Mouse (Mus musculus) intestine, embryonic 16.5 days (tissue): ENCODE data around the gene Rmi2. TPM values are rescaled to one million over a fixed set of nuclear protein-coding genes. Genes with fewer than 3 reads are reported as not detected.
"Not testable (repeated sequence)": the region's sequence is repeated elsewhere in the genome, so short reads cannot be mapped to it uniquely, and the experiment has no call there.

ENCODE experiments used
- ATAC-seq: fragments of 200-750 bp; cut with Nextera tagmentation; 2 replicates; pipeline ENCODE4 v1.8.0; 2017; ENCODE audit warnings: moderate TSS enrichment, moderate library complexity
- H3K27ac ChIP-seq: fragments of 300-500 bp; sonication (generic); 2 replicates; pipeline ENCODE4 v1.5.1; 2014; ENCODE audit warnings: mild to moderate bottlenecking, low read length
- H3K27me3 ChIP-seq: fragments of 300-500 bp; sonication (generic); replicated peaks from 2 replicates; pipeline ENCODE4 v1.6.1; 2014; ENCODE audit warnings: low read length, control low read depth, mixed read lengths; ENCODE audit not compliant: control insufficient read depth, insufficient read depth
- H3K36me3 ChIP-seq: fragments of 300-500 bp; sonication (generic); 2 replicates; pipeline ENCODE4 v1.6.1; 2014; ENCODE audit warnings: low read length, control low read depth; ENCODE audit not compliant: control insufficient read depth, insufficient read depth
- H3K4me1 ChIP-seq: fragments of 300-500 bp; sonication (generic); 2 replicates; pipeline ENCODE4 v1.6.1; 2014; ENCODE audit warnings: low read length, control low read depth, mixed read lengths; ENCODE audit not compliant: control insufficient read depth, insufficient read depth
- H3K4me2 ChIP-seq: fragments of 300-500 bp; sonication (generic); 2 replicates; pipeline ENCODE4 v1.6.1; 2014; ENCODE audit warnings: low read depth, low read length, control low read depth
- H3K4me3 ChIP-seq: fragments of 300-500 bp; sonication (generic); 2 replicates; pipeline ENCODE4 v1.5.1; 2014; ENCODE audit warnings: mild to moderate bottlenecking, low read length
- H3K9ac ChIP-seq: fragments of 300-500 bp; sonication (generic); 2 replicates; pipeline ENCODE4 v1.6.1; 2014; ENCODE audit warnings: low read depth, low read length
- H3K9me3 ChIP-seq: fragments of 300-500 bp; sonication (generic); 2 replicates; pipeline ENCODE4 v1.6.1; 2016; ENCODE audit warnings: low read length, control low read depth; ENCODE audit not compliant: control insufficient read depth
- WGBS: fragments of 180-500 bp; shearing (Covaris S2); extraction: QIAGEN DNeasy Blood & Tissue Kit; methylation state at CpG from one replicate; pipeline ENCODE4 v1.1.7; 2014; 5-methylcytosine and 5-hydroxymethylcytosine counted together
- polyA plus RNA-seq: library from polyadenylated mRNA; unstranded; fragments of >200 nt; fragmentation: Nextera tagmentation; extraction: Ambion mirVana; gene quantifications from 2 replicates; pipeline ENCODE4 v1.2.1, GENCODE M21; 2015

Rmi2 gene
- polyA plus RNA-seq, 1 experiment from 2014 or later, result 2.4 TPM

DNA sequence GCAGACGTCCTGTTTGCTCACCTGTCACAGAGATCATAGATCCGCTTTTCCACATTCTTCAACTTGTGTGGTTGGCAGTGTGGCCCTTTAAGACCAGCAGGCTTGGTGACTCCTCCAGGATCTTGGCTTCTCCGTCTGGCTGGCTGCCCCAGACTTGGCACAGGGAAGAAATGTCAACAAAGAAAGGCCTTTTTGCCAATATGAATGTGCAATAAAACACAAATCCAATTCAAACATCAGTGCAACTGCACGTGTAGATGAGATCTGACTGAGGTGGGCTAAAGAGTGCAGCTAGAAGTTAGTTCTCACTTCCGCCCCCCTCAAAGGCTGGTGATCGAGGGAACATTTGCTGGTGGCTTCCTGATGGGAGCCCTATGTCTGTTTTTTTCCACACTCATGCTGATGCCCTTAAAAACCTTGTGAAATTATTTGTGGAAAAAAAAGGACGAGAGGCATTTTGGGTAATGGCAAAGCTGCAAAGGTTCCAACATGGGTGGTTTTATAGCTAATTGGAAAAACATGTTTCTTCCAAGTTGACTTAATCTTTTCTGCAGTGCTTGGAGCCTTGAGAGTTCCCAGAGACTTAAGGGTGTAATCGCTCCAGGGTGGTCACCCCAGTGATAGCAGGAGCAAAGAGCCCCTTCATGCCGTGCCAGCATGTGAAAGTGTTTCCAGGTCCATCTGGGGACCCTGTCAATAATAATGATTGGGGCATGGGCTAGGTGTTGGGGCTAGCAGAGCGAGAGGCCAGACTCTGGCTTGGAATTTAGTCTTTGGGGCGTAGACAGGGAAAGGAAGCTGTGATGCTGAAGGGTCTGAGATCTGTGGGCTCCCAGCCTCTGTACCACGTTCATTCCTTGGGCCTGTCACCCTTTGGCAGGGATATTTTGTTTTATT, 15.4 kb downstream of the Rmi2 start:
- 53% methylated on average over 12 of the region's 12 CpGs for WGBS
- H3K27ac ChIP-seq, result peak overlapping the region; percentile 37
- no peak overlapping the region for H3K4me2 ChIP-seq
- H3K9me3 ChIP-seq, result no peaks in the 10 kb centered on the region
- peaks cover 14% of the 10 kb centered on the region for H3K4me1 ChIP-seq
- H3K9ac ChIP-seq, result no peak overlapping the region
- H3K27me3 ChIP-seq, result no peaks in the 10 kb centered on the region
- peak; percentile 47 for ATAC-seq
- no peak overlapping the region for H3K4me3 ChIP-seq
- H3K36me3 ChIP-seq, result no peaks in the 10 kb centered on the region

DNA sequence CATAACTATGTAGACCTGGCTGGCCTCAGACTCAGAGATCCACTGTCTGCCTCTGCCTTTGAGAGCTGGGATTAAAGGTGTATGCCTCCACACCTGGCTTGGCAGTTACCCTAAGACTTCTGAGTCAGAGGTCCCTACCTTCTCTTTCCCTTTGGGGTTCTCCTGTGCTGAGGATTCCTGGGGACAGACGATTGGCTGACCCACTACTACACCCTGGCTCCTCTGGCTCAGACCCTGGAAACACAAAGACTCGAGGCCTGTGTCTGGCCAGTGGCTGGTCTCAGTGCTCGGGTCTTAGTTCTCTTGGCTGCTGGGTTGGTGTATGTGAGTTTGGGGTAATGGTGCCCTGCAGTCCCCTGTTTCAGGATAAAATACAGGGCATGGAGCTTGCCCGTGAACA, 16.0 kb downstream of the Rmi2 start:
- Histone ChIP-seq H3K4me1 (peaks cover 14% of the 10 kb centered on the region), H3K4me2 (no peak overlapping the region), H3K36me3 (no peaks in the 10 kb centered on the region), H3K9ac (no peak overlapping the region), H3K27ac (no peak overlapping the region; the same call in 1 of the 2 replicates), H3K9me3 (no peaks in the 10 kb centered on the region), H3K4me3 (no peak overlapping the region), H3K27me3 (no peaks in the 10 kb centered on the region)
- ATAC-seq, result no peak
- 72% methylated on average over 4 of the region's 4 CpGs for WGBS

DNA sequence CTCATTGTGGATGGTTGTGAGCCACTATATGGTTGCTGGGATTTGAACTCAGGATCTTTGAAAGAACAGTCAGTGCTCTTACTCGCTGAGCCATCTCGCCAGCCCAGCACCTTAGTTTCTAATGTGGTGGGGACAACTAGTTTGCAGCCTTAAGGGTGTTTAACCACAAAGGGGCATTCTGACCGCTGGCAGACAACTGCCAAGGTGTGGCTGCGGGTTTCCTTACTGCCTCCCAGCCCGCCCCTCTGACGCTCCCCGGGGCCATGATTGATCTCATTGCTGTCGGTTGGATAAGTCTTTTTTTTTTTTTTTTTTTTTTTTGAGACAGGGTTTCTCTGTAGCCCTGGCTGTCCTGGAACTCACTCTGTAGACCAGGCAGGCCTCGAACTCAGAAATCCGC, 17.4 kb downstream of the Rmi2 start:
- H3K9ac ChIP-seq, H3K9me3 ChIP-seq, H3K36me3 ChIP-seq, ATAC-seq, H3K27ac ChIP-seq, H3K4me2 ChIP-seq, H3K27me3 ChIP-seq, H3K4me3 ChIP-seq: not testable (repeated sequence)
- WGBS, result 94% methylated on average over 10 of the region's 10 CpGs
- peaks cover 14% of the 10 kb centered on the region for H3K4me1 ChIP-seq

- Histone ChIP-seq H3K27ac (no peak overlapping the region), H3K4me1 (no peaks in the 10 kb centered on the region), H3K27me3 (no peaks in the 10 kb centered on the region), H3K9me3 (no peaks in the 10 kb centered on the region), H3K4me2 (no peak overlapping the region), H3K4me3 (no peak overlapping the region), H3K9ac (no peak overlapping the region), H3K36me3 (no peaks in the 10 kb centered on the region)
- 81% methylated on average over 7 of the region's 7 CpGs for WGBS
- ATAC-seq, result no peak
These were observed 24.9 kb downstream of the Rmi2 start for GRCm38 (mm10) chr16:10859726-10860245.

DNA sequence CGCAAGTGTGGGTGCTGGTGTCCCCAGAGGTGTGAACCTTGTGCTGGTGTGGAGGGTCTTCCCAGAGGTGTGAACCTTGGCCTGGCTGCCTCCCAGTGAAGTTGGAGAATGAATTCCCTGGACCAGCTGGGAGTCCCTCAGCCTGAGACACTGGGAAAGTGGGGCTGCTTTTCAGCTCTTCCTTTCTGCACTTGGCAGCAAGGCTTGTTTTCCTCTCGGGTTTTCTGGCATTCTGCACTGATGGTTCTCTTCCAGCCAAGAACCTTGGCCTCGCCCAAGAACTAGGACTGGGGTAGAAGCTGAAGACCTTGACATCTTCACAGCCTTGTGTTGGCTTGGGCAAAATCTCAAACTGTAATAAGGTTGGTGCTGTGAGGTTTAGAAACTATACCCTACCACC, 26.5 kb downstream of the Rmi2 start:
- Histone ChIP-seq H3K27me3 (no peaks in the 10 kb centered on the region), H3K9me3 (no peaks in the 10 kb centered on the region), H3K27ac (no peak overlapping the region), H3K4me3 (no peak overlapping the region), H3K9ac (no peak overlapping the region), H3K4me2 (no peak overlapping the region), H3K36me3 (no peaks in the 10 kb centered on the region), H3K4me1 (no peaks in the 10 kb centered on the region)
- WGBS, result 73% methylated on average over 3 of the region's 3 CpGs
- no peak for ATAC-seq

DNA sequence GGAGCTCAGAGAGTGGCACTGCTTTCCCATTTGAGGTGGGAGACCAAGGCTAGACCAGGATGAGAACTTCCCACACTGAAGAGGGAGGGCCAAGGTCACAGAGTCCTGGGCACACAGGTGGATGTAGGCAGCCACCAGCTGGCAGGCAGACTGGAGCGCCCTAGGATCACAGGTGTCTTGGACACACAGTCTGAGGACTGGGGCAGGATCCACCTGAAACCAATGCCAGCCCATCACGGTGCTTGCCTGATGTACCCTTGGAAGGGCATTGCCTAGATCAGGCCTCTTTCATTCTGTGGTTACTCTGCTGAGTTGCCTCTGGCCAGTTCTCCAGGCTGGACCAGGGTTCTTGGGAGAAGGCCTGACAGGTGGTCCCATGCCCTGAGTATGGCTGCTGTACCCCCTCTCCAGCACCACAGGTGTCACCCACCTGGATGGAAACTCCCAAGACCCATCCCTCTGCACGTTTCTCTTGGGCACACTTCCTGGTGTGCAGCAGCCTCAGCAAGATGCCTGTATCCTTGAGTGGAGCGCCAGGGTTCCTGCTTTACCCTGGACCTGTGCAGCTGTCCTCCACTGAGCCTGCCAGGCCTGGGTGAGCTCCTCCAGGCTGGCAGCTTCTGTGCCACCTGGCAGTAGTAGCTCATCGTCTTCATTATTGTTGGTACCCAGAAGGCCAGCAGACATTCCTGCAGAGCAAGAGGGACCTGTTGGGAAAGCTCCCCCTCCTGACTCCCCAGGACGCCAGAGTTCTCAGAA, 30.2 kb downstream of the Rmi2 start:
- H3K4me2 ChIP-seq, result no peak overlapping the region
- no peak for ATAC-seq
- H3K4me1 ChIP-seq, result 0 out of 2 replicates have a peak, but pooled peaks cover 5% of the 10 kb centered on the region
- no peaks in the 10 kb centered on the region for H3K9me3 ChIP-seq
- WGBS, result 84% methylated on average over 6 of the region's 6 CpGs
- no peak overlapping the region for H3K4me3 ChIP-seq
- H3K27me3 ChIP-seq, result no peaks in the 10 kb centered on the region
- H3K9ac ChIP-seq, result no peak overlapping the region
- no peak overlapping the region for H3K27ac ChIP-seq
- H3K36me3 ChIP-seq, result no peaks in the 10 kb centered on the region

GRCm38 (mm10) chr16:10865592-10865987, 30.7 kb downstream of the Rmi2 start:
- H3K9me3 ChIP-seq, result no peaks in the 10 kb centered on the region
- H3K36me3 ChIP-seq, result no peaks in the 10 kb centered on the region
- 0 out of 2 replicates have a peak, but pooled peaks cover 5% of the 10 kb centered on the region for H3K4me1 ChIP-seq
- H3K27ac ChIP-seq, result no peak overlapping the region
- ATAC-seq, result no peak
- H3K4me3 ChIP-seq, result no peak overlapping the region
- H3K27me3 ChIP-seq, result no peaks in the 10 kb centered on the region
- H3K9ac ChIP-seq, result no peak overlapping the region
- H3K4me2 ChIP-seq, result no peak overlapping the region

DNA sequence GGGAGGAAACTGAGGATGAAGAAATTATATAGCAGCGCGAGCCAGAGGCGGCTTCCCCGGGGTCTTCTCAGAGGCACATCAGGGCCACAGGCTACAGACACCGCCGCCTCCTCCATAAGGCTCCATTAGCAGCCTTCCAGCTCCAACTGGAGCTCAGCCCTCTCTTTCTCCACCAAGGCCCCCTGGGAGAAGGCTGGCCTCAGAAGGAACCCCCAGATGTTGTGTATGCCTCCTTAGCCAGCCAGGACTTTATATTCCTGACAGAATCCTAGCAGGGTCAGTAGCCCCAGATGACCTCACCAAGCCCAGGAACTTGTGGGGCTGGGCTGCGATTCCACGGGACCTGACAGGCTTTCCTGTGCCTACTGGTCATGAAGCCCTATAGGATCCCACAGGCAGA, 32.0 kb downstream of the Rmi2 start:
- H3K4me2 ChIP-seq, result no peak overlapping the region
- no peak overlapping the region for H3K27ac ChIP-seq
- no peak overlapping the region for H3K9ac ChIP-seq
- H3K4me3 ChIP-seq, result no peak overlapping the region
- H3K36me3 ChIP-seq, result no peaks in the 10 kb centered on the region
- no peak for ATAC-seq
- no peaks in the 10 kb centered on the region for H3K9me3 ChIP-seq
- peaks cover 11% of the 10 kb centered on the region; the same call in 1 of the 2 replicates for H3K4me1 ChIP-seq
- no peaks in the 10 kb centered on the region for H3K27me3 ChIP-seq
- 94% methylated on average over 8 of the region's 8 CpGs for WGBS

DNA sequence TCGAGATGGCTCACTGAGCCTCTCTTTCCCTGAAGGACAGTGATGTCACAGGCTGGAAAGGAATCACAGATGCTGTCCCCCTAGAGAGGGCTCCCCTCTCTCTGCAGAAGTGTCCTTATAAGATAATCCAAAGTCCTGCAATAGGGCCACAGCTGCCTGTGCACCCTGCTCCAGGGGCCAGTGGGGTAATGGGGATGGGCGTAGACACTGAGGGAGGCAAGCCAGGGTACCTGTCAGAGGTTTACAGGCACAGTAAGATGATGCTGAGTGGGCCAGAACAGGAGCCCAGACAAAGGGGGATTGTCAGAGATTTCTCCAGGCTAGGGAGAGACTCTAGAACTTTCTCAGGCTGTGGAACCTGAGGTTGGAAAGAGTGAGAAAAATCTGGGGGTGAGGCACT, 32.6 kb downstream of the Rmi2 start:
- H3K4me2 ChIP-seq, result no peak overlapping the region
- H3K36me3 ChIP-seq, result no peaks in the 10 kb centered on the region
- ATAC-seq, result no peak
- H3K27me3 ChIP-seq, result no peaks in the 10 kb centered on the region
- WGBS, result 87% methylated on average over 2 of the region's 2 CpGs
- no peak overlapping the region for H3K27ac ChIP-seq
- H3K4me3 ChIP-seq, result no peak overlapping the region
- H3K4me1 ChIP-seq, result peaks cover 11% of the 10 kb centered on the region; the same call in 1 of the 2 replicates
- H3K9ac ChIP-seq, result no peak overlapping the region
- no peaks in the 10 kb centered on the region for H3K9me3 ChIP-seq
